Mouse (Mus musculus): Measurements from ENCODE around the gene CN725425. TPM values are rescaled to one million over a fixed set of nuclear protein-coding genes. Genes with fewer than 3 reads are reported as not detected.

The CN725425 gene
- not detected for polyA plus RNA-seq (2015; fragmentation: Illumina TruSeq; extraction: RNeasy Lipid Tissue Mini Kit (QIAGEN cat#74804); ENCODE audit: low read depth, low replicate concordance)

GRCm38 (mm10) chr15:91199256-91199905 lies at the start of gene CN725425:
TSS of gene CN725425 (plus strand) at chr15:91199494.

GRCm38 (mm10) chr15:91191412-91192222 lies 7.7 kb upstream of the CN725425 start, which contains the start of gene Abcd2:
TSS of gene Abcd2 (minus strand) at chr15:91191799.

Other genes with a start within 250 kb of the CN725425 start
- 94.2 TPM for gene Kif21a, start 149.5 kb upstream of the CN725425 start, polyA plus RNA-seq (2015; fragmentation: Illumina TruSeq; extraction: RNeasy Lipid Tissue Mini Kit (QIAGEN cat#74804); ENCODE audit: low read depth, low replicate concordance)
- 25.8 TPM for gene Abcd2, start 7.7 kb upstream of the CN725425 start, polyA plus RNA-seq (2015; fragmentation: Illumina TruSeq; extraction: RNeasy Lipid Tissue Mini Kit (QIAGEN cat#74804); ENCODE audit: low read depth, low replicate concordance)